Mouse (Mus musculus): ENCODE results near the gene Itpr2. TPM values are rescaled to one million over a fixed set of nuclear protein-coding genes. Genes with fewer than 3 reads are reported as not detected.

Itpr2 gene
- polyA plus RNA-seq (2015; fragmentation: Nextera tagmentation; extraction: Ambion mirVana), result 10.9 and 11.9 TPM in 2 replicates

DNA sequence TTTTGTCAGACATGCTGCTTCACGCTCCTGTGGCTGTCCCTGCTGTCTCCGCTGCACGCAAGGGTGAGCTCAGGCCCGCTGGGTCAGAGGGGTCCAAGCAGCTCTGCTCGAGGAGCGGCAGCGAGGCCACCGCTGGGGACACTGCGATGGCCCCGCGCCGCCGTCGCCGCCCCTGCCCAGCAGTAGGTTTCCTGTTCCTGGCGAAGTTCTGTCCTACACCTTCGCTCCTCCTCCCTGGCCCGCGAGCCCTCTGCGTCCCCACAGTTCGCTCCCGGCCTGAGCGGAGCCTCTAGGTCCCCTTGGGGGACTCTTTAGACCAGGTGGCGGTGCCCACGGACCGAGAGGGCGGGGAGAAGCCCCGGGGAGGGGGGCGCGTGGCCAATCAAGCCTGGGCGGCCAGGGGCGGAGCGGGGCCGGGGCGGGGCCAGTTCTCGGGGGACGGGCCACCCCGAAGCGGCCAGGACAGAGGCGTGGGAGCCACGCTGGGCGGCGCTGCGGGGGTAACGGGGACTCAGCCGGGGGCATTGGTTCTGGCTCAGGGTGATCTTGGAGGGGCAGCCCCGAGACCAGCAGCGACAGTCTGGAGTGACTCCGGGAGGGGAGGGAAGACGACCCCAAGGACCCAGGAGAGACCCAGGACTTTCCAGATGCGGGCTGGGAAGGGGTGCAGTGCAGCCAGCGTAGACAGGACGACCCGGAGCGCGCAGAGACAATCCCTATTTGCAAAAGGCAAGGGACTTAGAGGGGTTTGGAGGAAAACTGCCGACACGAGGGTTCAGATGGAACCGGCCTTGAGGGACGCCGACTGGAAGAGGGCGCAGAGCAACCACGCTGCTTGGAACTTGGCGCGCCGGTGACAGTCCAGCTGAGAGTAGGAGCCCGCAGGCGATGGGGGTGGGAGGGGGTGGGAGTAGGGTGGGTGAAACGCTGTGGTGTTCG, at the start of gene Itpr2:
Gene Itpr2, minus strand, starts transcription at position 358 of the 939 bp plus-strand sequence.
- Histone ChIP-seq H3K9me3 (ENCODE audit: control insufficient read depth, low read length) (no peaks in the 10 kb centered on the region), H3K27me3 (ENCODE audit: control insufficient read depth, insufficient read depth, low read length) (no peaks in the 10 kb centered on the region), H3K27ac (replicated peaks) (peak within 1 kb of the TSS; percentile 85), H3K9ac (ENCODE audit: low read length) (peak within 1 kb of the TSS; percentile 76), H3K4me3 (ENCODE audit: low read depth, low read length) (peak within 1 kb of the TSS; percentile 77), H3K4me1 (replicated peaks; ENCODE audit: control insufficient read depth, insufficient read depth) (no peaks in the 10 kb centered on the region), H3K4me2 (replicated peaks; ENCODE audit: low read depth) (peak within 1 kb of the TSS; percentile 98), H3K36me3 (ENCODE audit: control insufficient read depth, insufficient read depth, low read length) (no peaks in the 10 kb centered on the region)
- 1% methylated on average over 61 of the region's 70 CpGs for WGBS
- ATAC-seq (ENCODE audit: low FRiP score, low TSS enrichment), result peak; percentile 94
- peak; percentile 90 for DNase-seq (ENCODE audit: low spot score)
- no peak for TF ChIP-seq EP300 (optimal IDR thresholded peaks at IDR 0.05)
- peak; percentile 55 for TF ChIP-seq CTCF (IDR thresholded peaks at IDR 0.05; ENCODE audit: low read depth)

DNA sequence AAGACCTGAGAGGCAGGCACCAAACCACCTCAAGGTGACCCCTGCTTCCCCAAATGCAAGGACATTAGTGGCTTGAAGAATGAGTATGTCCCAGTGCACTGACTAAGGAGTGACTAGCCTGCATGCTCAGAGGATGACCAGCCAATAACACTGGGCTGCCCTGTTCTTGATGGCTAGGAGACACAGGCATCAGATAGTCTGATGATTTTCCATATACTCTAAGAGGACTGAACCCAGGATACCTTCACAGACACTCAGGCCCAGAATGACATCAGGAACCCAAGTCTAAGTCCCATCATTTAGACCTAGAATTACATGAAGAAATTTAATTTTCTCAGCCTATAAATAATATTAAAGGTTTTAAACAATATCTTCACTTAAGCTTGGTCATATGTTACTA, 49.3 kb upstream of the Itpr2 start:
- Histone ChIP-seq H3K9ac (ENCODE audit: low read length) (no peak overlapping the region), H3K4me1 (replicated peaks; ENCODE audit: control insufficient read depth, insufficient read depth) (no peaks in the 10 kb centered on the region), H3K9me3 (ENCODE audit: control insufficient read depth, low read length) (no peaks in the 10 kb centered on the region), H3K36me3 (ENCODE audit: control insufficient read depth, insufficient read depth, low read length) (peaks cover 24% of the 10 kb centered on the region), H3K4me3 (ENCODE audit: low read depth, low read length) (no peak overlapping the region), H3K27ac (replicated peaks) (no peak overlapping the region), H3K27me3 (ENCODE audit: control insufficient read depth, insufficient read depth, low read length) (no peaks in the 10 kb centered on the region), H3K4me2 (replicated peaks; ENCODE audit: low read depth) (no peak overlapping the region)
- DNase-seq (ENCODE audit: low spot score) (no peak), ATAC-seq (ENCODE audit: low FRiP score, low TSS enrichment) (no peak)
- no peak for TF ChIP-seq EP300 (optimal IDR thresholded peaks at IDR 0.05)
- no peak for TF ChIP-seq CTCF (IDR thresholded peaks at IDR 0.05; ENCODE audit: low read depth)

DNA sequence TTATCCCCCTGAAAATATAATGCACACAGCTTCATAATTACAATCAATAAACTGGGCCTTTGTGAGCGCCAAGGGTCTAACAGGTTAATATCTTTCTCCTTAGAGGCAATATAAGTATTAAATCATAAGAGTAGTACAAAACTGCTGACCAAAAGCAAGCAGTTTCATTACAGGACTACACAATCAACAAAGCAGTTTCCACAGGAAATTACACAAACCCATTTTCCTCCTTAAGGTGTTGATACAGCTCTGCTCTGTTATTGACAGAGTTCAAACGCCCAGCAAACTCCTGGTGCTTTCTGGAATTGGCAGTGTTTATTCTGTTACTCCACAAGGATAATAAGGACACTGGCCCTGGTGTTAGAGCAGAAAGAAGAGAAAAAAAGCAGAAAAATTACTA, 48.4 kb upstream of the Itpr2 start:
- WGBS, result 67% methylated on average over 2 of the region's 2 CpGs
- Histone ChIP-seq H3K36me3 (ENCODE audit: control insufficient read depth, insufficient read depth, low read length) (peaks cover 17% of the 10 kb centered on the region), H3K27me3 (ENCODE audit: control insufficient read depth, insufficient read depth, low read length) (no peaks in the 10 kb centered on the region), H3K9me3 (ENCODE audit: control insufficient read depth, low read length) (no peaks in the 10 kb centered on the region), H3K27ac (replicated peaks) (no peak overlapping the region), H3K4me1 (replicated peaks; ENCODE audit: control insufficient read depth, insufficient read depth) (no peaks in the 10 kb centered on the region), H3K4me2 (replicated peaks; ENCODE audit: low read depth) (no peak overlapping the region), H3K4me3 (ENCODE audit: low read depth, low read length) (no peak overlapping the region), H3K9ac (ENCODE audit: low read length) (no peak overlapping the region)
- DNase-seq (ENCODE audit: low spot score), result no peak
- no peak for ATAC-seq (ENCODE audit: low FRiP score, low TSS enrichment)
- no peak for TF ChIP-seq EP300 (optimal IDR thresholded peaks at IDR 0.05)
- TF ChIP-seq CTCF (IDR thresholded peaks at IDR 0.05; ENCODE audit: low read depth), result no peak

DNA sequence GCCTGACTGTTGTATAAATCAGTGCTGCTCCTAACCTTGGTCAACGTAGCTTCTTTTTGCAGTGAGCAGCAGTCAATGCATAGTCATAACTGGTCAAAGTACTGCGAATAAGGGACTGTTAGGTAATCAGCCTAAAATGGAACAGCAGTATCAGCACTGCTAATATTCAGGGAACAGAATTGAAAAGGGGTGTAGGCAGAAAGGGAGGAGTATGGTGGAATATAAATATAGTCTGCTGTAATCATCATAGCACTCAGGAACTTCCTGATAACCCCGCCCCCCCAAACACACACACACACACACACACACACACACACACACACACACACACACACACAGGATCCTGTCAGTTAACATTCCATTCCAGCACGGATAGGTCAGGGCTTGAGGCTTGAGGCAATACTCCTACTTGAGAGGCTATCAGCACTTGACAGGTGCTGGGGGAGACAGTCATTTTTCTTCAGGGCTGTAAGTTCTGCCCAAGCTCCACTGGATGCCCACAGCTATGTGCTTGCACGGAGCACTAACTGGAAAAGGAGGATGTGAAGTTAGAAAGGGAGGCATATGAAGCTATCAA, 43.4 kb upstream of the Itpr2 start:
- WGBS, result 66% methylated on average over 5 of the region's 5 CpGs
- ATAC-seq (ENCODE audit: low FRiP score, low TSS enrichment), result peak; percentile 84

DNA sequence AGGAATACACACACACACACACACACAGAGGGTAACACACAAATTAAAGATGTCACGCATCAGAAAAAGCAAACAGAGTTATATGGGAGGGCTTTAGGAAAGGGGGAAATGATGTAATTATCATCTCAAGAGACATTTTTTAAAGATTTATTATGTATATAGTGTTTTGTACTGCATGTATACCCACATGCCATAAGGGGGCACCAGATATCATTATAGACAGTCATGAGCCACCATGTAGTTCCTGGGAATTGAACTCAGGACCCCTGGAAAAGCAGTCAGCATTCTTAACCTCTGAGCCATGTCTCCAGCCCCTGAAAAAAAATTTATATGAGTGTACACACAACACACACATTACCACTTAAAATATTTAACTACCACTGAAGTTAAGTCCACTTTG, 42.6 kb upstream of the Itpr2 start:
- Histone ChIP-seq H3K9me3 (ENCODE audit: control insufficient read depth, low read length) (no peaks in the 10 kb centered on the region), H3K4me3 (ENCODE audit: low read depth, low read length) (no peak overlapping the region), H3K27ac (replicated peaks) (no peak overlapping the region), H3K27me3 (ENCODE audit: control insufficient read depth, insufficient read depth, low read length) (no peaks in the 10 kb centered on the region), H3K4me2 (replicated peaks; ENCODE audit: low read depth) (no peak overlapping the region), H3K36me3 (ENCODE audit: control insufficient read depth, insufficient read depth, low read length) (peaks cover 5% of the 10 kb centered on the region; the same call in 1 of the 2 replicates), H3K9ac (ENCODE audit: low read length) (no peak overlapping the region), H3K4me1 (replicated peaks; ENCODE audit: control insufficient read depth, insufficient read depth) (no peaks in the 10 kb centered on the region)
- DNase-seq (ENCODE audit: low spot score) (no peak), ATAC-seq (ENCODE audit: low FRiP score, low TSS enrichment) (no peak)
- 88% methylated on average over 1 of the region's 1 CpGs for WGBS
- TF ChIP-seq CTCF (IDR thresholded peaks at IDR 0.05; ENCODE audit: low read depth), result peak; percentile 27
- TF ChIP-seq EP300 (optimal IDR thresholded peaks at IDR 0.05), result no peak

More for the DNA sequence above, 43.4 kb upstream of the Itpr2 start:
- Histone ChIP-seq H3K27ac (replicated peaks) (no peak overlapping the region), H3K27me3 (ENCODE audit: control insufficient read depth, insufficient read depth, low read length) (no peaks in the 10 kb centered on the region), H3K4me2 (replicated peaks; ENCODE audit: low read depth) (no peak overlapping the region), H3K36me3 (ENCODE audit: control insufficient read depth, insufficient read depth, low read length) (peaks cover 5% of the 10 kb centered on the region; the same call in 1 of the 2 replicates), H3K9me3 (ENCODE audit: control insufficient read depth, low read length) (no peaks in the 10 kb centered on the region), H3K4me1 (replicated peaks; ENCODE audit: control insufficient read depth, insufficient read depth) (no peaks in the 10 kb centered on the region), H3K9ac (ENCODE audit: low read length) (no peak overlapping the region), H3K4me3 (ENCODE audit: low read depth, low read length) (no peak overlapping the region)
- DNase-seq (ENCODE audit: low spot score), result peak; percentile 61
- TF ChIP-seq CTCF (IDR thresholded peaks at IDR 0.05; ENCODE audit: low read depth) (no peak), EP300 (optimal IDR thresholded peaks at IDR 0.05) (no peak)

DNA sequence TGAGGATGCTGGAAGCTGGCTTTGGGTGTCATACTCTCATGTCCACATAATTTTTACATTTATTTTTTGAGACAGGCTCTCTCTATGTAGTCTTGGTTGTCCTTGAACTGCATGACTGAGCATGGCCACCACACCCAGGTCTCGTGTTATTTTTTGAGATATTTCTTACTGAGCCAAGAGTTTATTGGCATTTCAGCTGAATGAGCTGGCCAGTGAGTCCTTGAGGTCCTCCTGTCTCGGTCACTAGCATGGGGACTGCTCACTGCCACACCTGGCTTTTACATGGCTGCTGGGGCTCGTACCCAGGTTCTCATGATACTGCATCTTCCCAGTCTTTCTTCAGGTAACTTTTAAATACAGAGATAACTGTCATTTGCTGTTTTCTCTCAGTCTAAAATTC, 38.4 kb upstream of the Itpr2 start:
- 81% methylated on average over 3 of the region's 3 CpGs for WGBS
- Histone ChIP-seq H3K4me3 (ENCODE audit: low read depth, low read length) (no peak overlapping the region), H3K4me2 (replicated peaks; ENCODE audit: low read depth) (no peak overlapping the region), H3K27ac (replicated peaks) (no peak overlapping the region), H3K36me3 (ENCODE audit: control insufficient read depth, insufficient read depth, low read length) (no peaks in the 10 kb centered on the region), H3K9me3 (ENCODE audit: control insufficient read depth, low read length) (no peaks in the 10 kb centered on the region), H3K27me3 (ENCODE audit: control insufficient read depth, insufficient read depth, low read length) (no peaks in the 10 kb centered on the region), H3K9ac (ENCODE audit: low read length) (no peak overlapping the region), H3K4me1 (replicated peaks; ENCODE audit: control insufficient read depth, insufficient read depth) (no peaks in the 10 kb centered on the region)
- TF ChIP-seq CTCF (IDR thresholded peaks at IDR 0.05; ENCODE audit: low read depth) (no peak), EP300 (optimal IDR thresholded peaks at IDR 0.05) (no peak)
- DNase-seq (ENCODE audit: low spot score) (no peak), ATAC-seq (ENCODE audit: low FRiP score, low TSS enrichment) (no peak)

Data from stomach, postnatal 0 days (tissue).